Mouse (Mus musculus) cerebellum, adult 2 months (tissue): ENCODE results near the gene Smoc1. TPM values are rescaled to one million over a fixed set of nuclear protein-coding genes. Genes with fewer than 3 reads are reported as not detected.
A peak's percentile ranks its signal among the peaks of the same experiment; 100 is the strongest.

Source experiments
- DNase-seq, 2 experiments: peaks; one replicate each; pipeline ENCODE4 v3.0.0; 2021
- H3K27ac ChIP-seq: fragments of 200-500 bp; 2 replicates; pipeline ENCODE4 v1.5.1; 2012; ENCODE audit warnings: low read length, control low read depth, inconsistent platforms; ENCODE audit not compliant: insufficient read depth
- H3K27me3 ChIP-seq: fragments of 200-500 bp; 2 replicates; pipeline ENCODE4 v1.6.1; 2012; ENCODE audit warnings: inconsistent platforms, mild to moderate bottlenecking, low read length, moderate library complexity; ENCODE audit not compliant: control insufficient read depth, insufficient read depth
- H3K4me1 ChIP-seq: fragments of 200-500 bp; 2 replicates; pipeline ENCODE4 v1.6.1; 2011; ENCODE audit warnings: low read length; ENCODE audit not compliant: control insufficient read depth, insufficient read depth
- H3K4me3 ChIP-seq: fragments of 200-500 bp; replicated peaks from 2 replicates; pipeline ENCODE3; 2011; ENCODE audit warnings: mild to moderate bottlenecking, low read depth, low read length, control low read depth; ENCODE audit not compliant: insufficient read depth
- CTCF ChIP-seq: fragments of 200-500 bp; IDR thresholded peaks from 2 replicates; pipeline ENCODE4 v1.5.1; 2011; ENCODE audit warnings: low read depth, mild to moderate bottlenecking, control low read depth, low read length, moderate library complexity, borderline replicate concordance; ENCODE audit not compliant: insufficient read depth
- POLR2A ChIP-seq: fragments of 200-500 bp; IDR thresholded peaks from 2 replicates; pipeline ENCODE4 v1.6.1; 2011; ENCODE audit warnings: low read length, control low read depth, borderline replicate concordance; ENCODE audit not compliant: insufficient read depth
- WGBS: fragments of 180-500 bp; shearing (Covaris S2); methylation state at CpG from one replicate; pipeline ENCODE4 v1.1.7; 2018; 5-methylcytosine and 5-hydroxymethylcytosine counted together
- polyA plus RNA-seq: library from polyadenylated mRNA; depleted of rRNA; stranded (reverse); fragments of >200 nt; gene quantifications from 2 replicates; pipeline ENCODE4 v1.2.3, GENCODE M21; 2012

Gene Smoc1
- polyA plus RNA-seq, 1 experiment = 10.8 TPM

DNA sequence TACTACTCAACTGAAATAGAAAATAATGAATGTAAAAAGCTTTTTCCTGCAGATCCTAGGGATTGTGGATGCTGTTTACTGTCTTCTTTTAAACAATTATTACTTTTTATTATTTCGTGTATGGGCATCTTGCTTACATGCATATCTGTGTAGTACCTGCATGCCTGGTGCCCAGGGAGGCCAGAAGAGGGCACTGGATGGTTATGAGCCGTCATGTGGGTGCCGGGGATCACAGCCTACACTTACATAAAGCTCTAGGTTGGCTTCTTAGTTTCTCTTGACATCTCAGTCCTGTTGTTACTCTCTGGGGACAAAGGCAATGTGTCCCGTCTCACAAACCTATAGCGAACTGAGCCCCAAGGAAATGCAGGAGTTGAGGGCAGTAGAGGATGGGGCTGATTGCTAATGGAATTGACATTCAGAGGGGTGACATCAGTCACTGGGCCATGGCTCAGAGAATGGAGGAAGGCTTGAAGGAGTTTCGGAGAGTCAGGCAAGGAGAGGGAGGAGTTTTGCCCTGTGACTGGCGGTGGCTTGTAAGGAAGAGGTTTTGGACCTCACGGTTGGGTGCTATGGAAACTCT is 34.0 kb upstream of the Smoc1 start:
- Histone ChIP-seq H3K27me3 (no peaks in the 10 kb centered on the region), H3K4me3 (no peak overlapping the region), H3K27ac (no peak overlapping the region), H3K4me1 (peaks cover 3% of the 10 kb centered on the region; the same call in 1 of the 2 replicates)
- DNase-seq = no peak
- TF ChIP-seq POLR2A (no peak), CTCF (peak; percentile 7; the same call in 1 of the 2 replicates)
- WGBS = 77% methylated on average over 8 of the region's 8 CpGs

DNA sequence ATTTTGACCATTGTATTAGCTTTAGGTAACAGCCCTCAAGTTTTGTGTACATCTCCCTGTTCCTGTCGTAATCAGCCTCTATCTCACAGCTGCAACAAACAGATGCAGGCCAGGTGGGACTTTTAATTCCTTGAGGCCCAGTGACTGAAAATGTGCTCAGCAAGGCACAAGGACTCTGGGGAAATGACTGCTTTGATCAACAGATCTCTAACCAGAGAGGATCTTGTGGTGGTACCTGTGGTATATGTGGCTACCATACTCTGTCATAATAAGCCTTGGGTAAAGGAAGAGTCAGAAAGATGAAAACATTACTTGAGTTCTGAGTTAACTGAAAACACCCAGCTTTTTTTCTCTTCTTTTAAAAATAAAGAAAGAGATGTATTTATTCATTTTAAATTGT is 32.8 kb upstream of the Smoc1 start:
- Histone ChIP-seq H3K4me1 (peaks cover 3% of the 10 kb centered on the region; the same call in 1 of the 2 replicates), H3K27ac (no peak overlapping the region), H3K4me3 (no peak overlapping the region), H3K27me3 (no peaks in the 10 kb centered on the region)
- DNase-seq = no peak
- WGBS = 92% methylated on average over 1 of the region's 1 CpGs
- TF ChIP-seq POLR2A = no peak
- no peak for TF ChIP-seq CTCF

DNA sequence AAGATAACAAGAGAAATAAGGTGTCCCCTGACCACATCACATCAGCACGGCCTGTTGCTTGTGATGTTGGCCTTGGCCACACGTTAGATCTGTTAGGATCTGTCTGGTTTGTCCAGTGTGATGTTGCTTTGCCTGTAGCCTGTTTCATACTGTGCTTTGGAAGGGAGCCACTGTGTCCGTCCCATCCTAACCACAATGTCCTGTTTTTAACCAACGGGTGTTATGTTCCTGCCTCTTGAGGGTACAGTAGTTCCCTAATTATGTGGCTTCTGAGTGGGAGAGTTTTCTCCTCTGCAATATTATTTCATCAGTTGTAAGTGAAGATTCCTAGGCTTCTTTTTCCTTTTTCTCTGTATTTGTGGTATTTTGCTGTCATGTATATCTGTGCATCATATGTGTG is 31.3 kb upstream of the Smoc1 start:
- 85% methylated on average over 4 of the region's 4 CpGs for WGBS
- DNase-seq = no peak
- Histone ChIP-seq H3K4me3 (no peak overlapping the region), H3K27ac (no peak overlapping the region), H3K4me1 (no peaks in the 10 kb centered on the region), H3K27me3 (no peaks in the 10 kb centered on the region)
- TF ChIP-seq POLR2A (no peak), CTCF (no peak)

DNA sequence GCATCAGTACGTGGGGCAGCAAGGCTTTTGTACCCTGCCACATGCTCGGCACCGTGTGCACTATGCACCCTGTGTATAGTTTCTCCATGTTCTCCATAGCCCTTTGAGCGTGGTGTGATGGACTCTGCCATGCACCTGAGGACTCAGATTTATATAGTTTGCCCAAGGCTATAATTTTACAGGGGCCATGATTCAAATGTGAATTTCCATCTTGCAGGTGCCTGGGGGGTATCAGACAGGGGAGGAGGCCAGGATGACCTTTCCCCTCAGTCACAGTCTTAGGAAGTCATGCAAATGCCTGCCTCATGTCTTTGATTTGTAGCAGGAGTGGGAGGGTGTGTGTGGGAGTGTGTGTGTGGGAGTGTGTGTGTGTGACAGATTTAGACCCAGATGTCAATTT is 29.0 kb upstream of the Smoc1 start:
- Histone ChIP-seq H3K4me1 (no peaks in the 10 kb centered on the region), H3K4me3 (no peak overlapping the region), H3K27ac (no peak overlapping the region), H3K27me3 (no peaks in the 10 kb centered on the region)
- 76% methylated on average over 4 of the region's 4 CpGs for WGBS
- TF ChIP-seq POLR2A (no peak), CTCF (no peak)
- DNase-seq = no peak

DNA sequence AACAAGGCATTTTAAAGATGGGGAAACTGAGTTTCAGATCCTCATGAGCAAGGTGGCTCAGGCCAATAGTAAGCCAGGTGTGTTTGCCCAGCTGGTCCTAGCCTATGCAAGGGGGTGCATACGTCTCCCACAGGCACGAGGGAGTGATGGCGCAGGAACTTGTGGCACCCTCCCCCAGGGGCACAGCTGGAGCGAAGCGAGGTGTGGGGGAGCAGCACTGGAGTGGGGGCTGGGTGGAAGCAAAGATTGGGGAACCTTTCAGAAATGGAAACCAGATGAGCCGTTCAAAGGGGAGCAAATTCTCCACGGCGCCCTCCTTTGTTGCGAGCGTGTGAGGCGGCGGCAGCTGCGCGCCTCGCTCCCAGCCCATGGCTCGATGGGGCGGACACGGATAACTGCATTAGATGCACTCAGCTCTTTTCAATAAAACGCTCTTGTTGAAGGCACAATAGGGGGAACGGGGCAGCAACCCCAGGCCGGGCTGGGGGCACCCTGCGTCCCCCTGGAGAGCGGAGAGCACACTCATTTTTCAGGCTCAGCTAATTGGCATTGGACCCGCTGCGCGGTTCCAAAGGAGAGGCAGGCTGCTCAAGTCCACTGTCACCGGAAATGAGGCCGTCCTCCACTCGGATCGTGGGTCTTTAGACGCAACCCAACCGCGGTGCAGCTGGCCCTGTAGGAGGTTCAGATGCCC is 27.9 kb upstream of the Smoc1 start:
- no peak overlapping the region for H3K27ac ChIP-seq
- DNase-seq = no peak
- WGBS = 5% methylated on average over 33 of the region's 33 CpGs
- no peak overlapping the region for H3K4me3 ChIP-seq
- H3K27me3 ChIP-seq = no peaks in the 10 kb centered on the region
- TF ChIP-seq POLR2A (no peak), CTCF (no peak)
- no peaks in the 10 kb centered on the region for H3K4me1 ChIP-seq

DNA sequence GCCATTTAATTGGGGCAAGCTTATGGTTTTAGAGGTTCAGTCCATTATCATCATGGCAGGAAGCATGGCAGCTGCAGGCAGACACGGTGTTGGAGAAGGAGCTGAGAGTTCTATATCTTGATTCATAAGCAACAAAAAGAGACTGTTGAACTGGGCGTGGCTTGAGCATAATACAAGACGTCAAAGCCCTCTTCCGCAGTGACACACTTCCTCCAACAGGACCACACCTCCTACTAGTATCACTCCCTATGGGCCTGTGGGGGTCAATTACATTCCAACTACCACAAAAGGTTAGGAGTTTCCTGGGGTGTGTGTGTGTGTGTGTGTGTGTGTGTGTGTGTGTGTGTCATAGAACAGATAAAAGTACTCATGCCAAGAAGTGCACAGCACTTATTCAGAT is 25.7 kb upstream of the Smoc1 start:
- H3K27me3 ChIP-seq = no peaks in the 10 kb centered on the region
- TF ChIP-seq CTCF (no peak), POLR2A (no peak)

DNA sequence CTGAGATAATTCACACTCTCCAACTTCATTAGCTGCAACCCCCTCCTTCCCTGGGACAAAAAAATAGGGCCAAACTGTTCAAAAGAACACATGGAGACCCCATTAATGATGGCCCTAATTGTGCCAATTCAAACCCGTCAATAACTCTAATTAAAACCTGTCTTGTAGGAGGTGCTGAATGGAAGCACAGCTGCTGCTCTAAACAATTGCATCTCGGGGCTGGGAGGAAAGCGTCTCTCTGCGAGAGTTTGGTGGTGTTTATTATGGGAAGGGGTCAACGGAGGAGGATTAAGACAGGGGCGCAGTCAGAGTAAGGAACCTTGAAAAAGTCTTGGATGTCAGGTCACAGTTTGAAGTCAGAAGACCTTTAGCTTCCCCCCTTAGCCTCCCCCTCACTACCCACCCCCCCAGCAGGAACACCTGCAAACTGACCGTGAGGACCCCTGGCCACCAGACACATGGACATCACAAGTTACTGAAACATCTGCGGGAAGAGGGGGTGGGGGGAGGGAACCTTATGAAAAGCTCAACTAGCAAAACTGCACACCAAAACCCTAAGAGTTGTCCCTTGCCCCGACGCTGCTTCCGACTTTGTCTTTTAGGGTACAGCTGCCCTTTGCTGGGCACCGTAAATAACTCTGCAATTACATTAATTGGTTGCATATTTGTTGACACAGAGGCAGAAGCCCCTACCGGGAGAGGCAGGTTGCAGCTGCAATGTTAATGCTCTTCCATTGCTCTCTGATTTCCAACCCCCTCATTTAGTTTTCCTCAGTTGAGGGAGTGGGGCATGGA is 23.6 kb upstream of the Smoc1 start:
- no peak for TF ChIP-seq POLR2A
- no peaks in the 10 kb centered on the region for H3K27me3 ChIP-seq
- no peaks in the 10 kb centered on the region for H3K4me1 ChIP-seq
- 45% methylated on average over 13 of the region's 13 CpGs for WGBS
- no peak for DNase-seq
- no peak overlapping the region for H3K4me3 ChIP-seq
- H3K27ac ChIP-seq = no peak overlapping the region

More for the DNA sequence above, 25.7 kb upstream of the Smoc1 start:
- H3K27ac ChIP-seq = no peak overlapping the region
- no peaks in the 10 kb centered on the region for H3K4me1 ChIP-seq
- no peak overlapping the region for H3K4me3 ChIP-seq
- DNase-seq = no peak
- WGBS = 74% methylated on average over 4 of the region's 4 CpGs
